Mouse (Mus musculus): ENCODE data around the gene Trip10.

DNA sequence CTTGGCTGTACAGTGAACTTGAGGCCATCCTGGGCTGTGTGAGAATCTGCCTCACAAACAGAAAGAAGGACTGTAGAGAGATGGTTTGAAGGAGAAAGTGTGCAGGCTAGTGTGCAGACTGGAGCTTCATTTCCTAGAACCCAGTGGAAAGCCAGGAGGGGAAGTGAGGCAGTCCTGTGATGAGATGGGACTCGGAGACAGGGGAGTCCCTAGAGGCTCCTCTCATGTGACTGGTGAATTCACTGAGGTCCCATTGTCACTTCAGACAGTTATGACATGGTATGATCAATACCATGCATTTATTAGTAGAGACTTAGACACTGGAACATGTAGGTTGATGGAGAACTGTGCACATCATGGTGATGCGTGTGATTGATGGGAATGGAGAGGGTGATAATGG is 43.0 kb downstream of the Trip10 start:
- TF ChIP-seq CTCF (IDR thresholded peaks at IDR 0.05; ENCODE audit: low read depth, low read length) (no peak), POLR2A (IDR thresholded peaks at IDR 0.05; ENCODE audit: extremely low read depth, insufficient read depth, low read length) (no peak)

Data from liver, adult 2 months (tissue).